Mouse (Mus musculus) fat pad, adult 2 months (tissue): Measurements from ENCODE around the gene Tc2n.
"Not testable (repeated sequence)": the region's sequence is repeated elsewhere in the genome, so short reads cannot be mapped to it uniquely, and the experiment has no call there.

ENCODE experiments used
- DNase-seq: peaks from one replicate; pipeline ENCODE4 v3.0.0-alpha.2; 2011; ENCODE audit warnings: low read depth, low spot score; ENCODE audit errors: extremely low read depth

Tc2n gene

DNA sequence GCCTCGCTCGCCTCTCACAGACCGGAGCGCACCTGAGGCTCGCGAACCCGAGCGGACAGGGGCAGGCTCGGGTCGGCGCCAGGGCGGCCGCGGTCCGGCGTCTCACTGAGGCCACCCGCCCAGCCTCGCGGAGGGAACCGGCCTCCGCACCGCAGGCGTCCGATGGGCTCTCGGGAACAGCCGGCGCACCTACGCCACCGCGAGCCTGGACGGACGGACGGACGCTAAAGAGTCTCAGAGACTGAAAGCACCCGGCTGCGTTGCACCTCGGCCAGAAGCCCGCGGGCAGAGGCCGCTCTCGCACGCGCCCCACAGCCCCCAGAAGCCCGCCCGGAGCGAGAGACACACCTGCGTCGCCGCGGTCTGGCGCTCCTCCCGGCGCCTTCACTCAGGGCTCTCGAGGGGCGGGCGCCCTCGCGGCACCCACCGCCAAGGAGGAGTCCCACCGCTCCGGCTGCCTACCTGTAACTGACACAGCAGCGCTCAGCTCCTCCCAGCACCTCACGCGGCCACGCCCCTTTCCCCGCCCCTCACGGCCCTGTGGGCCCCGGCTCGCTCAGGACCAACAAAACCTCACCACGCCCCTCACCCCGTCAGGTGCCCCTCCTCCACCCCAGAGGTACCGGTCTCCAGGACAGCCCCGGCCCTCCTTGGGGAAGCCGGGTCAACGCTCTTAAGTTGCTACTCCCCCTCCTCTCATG, at the start of gene Tc2n:
Gene Tc2n (minus strand): TSS at position 470 of the 701 bp plus-strand sequence.
- no peak for DNase-seq

DNA sequence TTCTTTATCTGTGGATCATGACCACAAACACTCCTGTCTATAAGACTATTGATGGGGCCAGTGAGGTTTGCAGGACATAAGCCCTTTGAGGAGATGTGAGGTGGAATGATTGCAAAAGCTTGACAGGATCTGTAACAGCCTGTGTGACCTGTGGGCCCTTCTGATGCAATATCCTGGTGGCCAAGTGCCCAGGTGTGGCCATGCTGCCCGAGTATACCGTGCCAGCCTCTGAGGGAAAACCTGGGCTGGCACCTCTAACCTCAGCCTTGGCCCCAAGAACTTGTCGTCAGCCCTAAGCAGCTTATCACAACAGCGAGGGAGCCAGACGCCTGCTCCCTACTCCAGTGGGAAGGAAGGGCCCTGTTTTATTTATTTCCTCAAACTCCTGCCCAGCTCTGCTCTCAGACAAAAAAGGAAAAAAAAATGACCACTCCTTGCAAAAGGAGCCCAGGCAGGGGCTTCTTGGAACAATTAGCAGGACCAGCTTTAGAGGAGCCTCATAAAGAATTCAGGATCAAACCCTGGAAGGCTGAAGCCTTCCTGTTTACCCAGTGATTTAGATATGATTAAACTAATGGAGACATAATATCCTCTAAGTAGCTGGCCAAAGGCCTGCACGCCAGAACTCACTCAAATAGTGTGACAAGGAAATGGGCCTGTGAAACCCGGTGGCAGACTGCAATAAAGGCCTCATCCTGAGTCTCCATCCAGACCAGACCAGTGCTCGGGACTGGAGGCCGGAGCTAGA, 49.2 kb upstream of the Tc2n start:
- peak; percentile 88 for DNase-seq

DNA sequence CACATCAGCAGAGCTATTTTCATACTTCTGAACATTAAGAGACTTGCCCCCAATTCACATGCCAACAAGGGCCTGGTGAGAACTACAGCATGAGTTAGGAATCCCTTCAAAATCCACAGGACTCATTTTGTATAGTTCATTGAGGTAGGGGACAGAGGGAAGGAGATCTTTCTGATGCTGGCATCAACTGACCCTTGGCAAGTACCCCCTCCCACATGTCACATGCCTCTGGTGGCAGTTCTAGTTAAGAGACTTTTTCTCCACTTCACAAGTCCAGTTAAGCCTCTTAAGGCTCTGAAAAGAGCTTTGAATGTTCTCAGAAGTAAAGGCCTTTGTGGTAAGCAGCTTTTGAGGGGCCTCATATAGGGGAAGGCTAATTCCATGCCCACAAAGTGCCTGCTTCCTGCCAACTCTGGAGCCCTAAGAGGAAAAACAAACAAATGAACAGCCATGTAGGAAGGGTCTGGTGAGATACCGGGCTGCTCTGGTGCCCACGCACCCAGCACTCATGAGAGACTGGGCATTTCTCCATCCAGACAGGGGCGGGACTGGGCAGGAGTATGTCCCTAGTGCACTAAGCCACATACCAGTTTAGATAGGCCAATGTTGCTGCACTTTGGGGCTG, 48.0 kb upstream of the Tc2n start:
- DNase-seq = no peak

DNA sequence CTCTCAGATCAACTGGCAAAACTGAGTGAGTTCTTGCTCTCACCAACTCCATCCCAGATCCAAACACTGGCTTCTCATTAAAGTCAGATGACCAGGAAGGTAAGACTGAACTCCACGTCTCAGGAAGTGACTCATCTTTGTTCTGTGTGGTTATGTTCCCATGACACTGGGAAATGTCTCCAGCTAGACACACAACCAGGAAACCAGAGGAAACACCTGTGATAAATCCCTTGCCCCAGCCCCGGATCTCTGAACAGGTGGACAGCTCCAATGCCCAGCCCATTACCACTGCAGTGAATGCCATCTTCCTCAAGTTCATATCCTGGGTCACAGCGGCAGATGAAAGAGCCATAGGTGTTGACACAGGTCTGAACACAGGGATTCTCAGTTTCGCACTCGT, 46.5 kb upstream of the Tc2n start:
- DNase-seq = no peak

DNA sequence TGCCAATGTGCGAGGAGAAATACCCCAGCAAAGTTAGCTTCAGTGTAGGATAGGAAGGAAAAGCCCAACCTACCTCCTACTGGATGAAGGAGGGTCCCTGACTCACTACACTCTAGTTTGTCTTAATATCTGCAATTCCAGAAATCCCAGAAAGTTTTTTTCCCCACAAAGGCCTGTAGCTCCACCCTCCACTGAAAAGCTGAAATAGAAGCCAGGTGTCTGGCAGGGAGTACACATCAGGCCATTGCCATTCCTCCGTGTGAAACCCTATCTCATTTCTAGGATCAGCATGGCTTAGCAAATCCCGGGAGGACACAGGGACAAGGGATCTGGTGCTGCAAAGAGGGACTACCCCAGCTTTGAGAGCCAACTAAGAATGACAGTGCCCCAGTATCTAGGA, 44.7 kb upstream of the Tc2n start:
- DNase-seq = no peak

DNA sequence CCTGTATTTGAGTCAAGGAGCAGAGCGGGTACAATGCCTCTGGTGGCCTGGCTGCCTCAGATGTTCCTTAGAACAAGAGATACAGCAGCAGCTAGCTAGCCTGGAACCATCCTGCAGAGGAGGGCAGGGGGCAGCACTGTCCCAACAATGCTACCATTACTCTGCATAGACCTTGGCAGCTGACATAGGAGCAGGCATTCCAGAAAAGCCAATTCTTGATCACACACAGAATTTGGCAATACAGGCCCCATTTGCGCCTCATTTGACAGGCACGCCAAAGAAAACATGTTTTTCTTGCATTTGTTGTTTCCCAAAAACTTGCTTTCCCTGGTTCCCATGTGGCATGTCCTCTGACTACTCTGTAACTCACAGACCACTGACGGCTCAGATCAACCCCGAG, 43.7 kb upstream of the Tc2n start:
- no peak for DNase-seq

DNA sequence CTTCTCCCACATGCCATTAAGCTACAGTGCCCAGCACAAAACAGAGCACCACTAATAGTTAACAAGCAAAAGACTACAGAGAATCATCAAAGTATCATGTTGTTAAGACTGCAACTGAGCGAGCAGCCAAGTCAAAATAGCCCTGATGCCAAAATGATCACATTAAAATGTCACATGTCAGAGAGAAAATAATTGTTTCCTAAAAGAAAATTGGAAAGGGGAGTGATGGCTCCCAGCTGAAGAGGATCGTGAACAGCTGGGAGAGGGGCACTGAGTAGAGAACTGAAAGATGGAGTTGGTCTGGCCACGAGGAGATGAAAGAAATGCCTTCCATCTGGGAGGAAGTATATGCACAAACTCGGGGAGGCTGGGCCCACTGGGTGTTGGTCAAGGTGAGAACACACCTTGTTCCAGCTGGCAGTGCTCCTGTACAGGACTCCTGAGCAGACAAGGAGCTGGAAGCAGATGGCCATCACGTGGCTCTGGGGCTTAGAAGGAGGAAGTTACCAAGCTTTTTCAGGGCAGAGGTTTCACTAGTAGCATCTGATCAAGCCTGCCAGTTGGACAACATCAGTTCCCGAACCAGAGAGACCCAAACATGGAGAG, 41.2 kb upstream of the Tc2n start:
- DNase-seq = no peak

DNA sequence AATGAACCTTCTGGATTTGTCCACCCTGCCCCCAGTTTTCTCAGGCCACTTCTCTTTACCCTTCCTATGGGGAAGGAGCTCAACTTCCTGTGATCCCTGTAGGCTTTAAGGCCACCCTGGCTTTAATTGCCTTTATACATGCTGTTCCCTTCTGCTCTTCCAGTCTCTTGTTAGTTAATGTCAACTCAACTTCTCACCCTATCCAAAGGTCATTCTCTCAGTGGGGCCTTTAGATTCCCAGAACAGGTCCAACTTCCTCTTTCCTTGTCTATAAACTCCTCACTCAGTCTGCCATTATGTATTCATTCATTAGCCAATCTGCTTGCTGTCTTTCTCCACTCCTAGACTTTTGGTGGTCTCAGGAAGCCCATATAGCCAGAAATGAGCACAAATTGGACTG, 40.4 kb upstream of the Tc2n start:
- no peak for DNase-seq

DNA sequence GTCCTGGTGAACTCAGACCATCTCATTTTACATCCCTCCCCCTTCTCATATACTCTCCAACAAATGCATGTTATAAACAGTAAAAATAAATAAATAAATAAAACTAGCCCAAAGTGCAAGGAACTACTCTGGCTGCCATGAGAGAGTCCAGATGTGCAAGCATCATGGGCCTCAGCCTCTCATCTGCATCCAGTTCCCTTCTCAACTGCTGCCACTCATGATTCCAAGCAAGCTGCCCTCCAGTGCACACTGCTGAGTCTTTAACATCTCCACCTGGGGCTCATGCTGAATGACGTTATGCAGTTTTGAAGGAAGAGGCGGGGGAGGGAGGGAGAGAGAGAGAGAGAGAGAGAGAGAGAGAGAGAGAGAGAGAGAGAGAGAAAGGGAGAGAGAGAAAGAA, 24.1 kb upstream of the Tc2n start:
- no peak for DNase-seq

DNA sequence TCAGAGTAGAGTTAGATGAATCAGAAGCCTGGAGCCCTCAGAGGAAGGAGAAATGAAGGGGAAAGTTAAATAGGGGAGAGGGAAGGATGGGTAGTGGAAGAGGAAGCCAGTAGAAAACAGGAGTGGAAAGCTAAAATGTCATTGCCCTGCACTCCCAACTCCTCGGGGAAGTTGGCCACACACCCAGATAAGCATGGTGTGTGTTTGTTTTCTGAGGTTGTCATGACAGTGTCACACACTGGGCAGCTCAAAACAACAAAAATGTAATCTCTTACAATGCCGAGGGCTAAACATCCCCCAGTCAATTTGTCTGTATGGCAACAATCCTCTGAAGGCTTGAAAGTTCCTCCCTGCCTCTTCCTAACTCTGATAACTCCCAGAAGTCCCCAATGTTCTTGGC, 22.2 kb upstream of the Tc2n start:
- no peak for DNase-seq

DNA sequence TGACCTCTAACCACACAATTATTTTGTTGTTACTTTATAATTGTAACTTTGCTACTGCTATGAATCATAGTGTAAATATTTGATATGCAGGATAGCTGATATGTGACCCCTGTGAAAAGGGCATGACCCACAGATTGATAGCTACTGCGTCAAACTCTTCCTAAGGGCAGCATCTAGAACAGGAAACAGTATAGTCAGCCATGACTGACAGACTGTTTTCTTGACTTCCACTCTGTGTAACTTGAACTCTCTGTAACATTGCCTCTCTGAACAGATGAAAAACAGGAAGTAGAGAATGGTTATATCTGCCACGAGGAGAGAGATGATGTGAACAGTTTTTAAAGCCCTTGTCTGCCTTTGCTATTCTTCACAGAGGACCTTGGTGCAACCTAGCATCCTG, 21.7 kb upstream of the Tc2n start:
- no peak for DNase-seq

DNA sequence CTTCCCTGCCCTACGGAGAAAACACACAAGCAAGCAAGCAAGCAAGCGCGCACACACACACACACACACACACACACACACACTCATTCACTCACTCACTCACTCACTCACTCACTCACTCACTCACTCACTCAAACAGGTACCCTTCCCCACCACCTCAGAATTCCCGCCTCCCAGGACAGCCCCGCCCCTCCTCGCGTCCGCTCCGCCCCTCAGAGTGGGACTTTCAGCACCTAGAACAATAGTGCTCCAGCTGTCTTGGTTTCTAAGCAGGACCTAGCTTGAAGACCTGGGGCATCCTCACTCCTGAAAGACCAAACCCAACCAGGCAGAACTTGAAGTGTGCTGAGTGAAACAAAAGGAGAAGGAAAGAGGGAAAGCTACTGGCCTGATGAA, 430 bp upstream of the Tc2n start:
- no peak for DNase-seq

DNA sequence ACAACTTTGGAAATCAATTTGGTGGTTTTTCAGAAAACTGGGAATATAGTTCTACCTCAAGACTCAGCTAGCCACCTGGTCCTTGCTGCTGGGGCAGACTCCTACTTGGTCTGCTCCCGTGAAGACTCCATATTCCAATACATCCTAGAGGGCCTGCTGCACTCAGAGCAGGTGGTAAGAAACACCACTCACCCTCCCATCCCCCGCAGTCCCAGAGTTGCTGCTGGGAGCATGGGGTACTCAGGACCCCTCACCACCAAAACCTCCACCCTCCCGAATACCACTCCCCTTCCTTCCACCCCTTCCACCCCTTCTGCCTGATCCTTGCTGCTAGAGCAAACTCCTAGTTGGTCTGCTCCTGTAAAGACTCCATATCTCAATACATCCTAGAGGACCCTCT, 19.1 kb downstream of the Tc2n start:
- no peak for DNase-seq

DNA sequence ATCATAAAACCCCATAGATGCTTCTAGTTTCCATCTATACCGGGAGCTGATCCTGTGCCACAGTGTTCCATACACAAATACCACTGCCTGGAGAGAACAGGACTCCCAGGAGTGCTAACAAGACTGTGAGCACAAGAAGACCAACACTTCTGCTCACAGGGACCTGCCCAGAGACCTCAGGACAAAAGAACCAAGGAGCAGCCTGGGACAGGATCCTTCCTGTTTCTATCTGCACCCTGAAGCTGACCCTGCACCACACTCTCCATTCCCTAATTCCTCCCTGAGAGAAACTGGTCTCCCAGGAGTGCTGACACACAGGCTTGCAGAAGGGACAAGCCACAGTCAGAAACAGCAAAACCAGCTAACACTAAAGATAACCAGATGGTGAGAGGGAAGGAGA, 21.8 kb downstream of the Tc2n start:
- no peak for DNase-seq

DNA sequence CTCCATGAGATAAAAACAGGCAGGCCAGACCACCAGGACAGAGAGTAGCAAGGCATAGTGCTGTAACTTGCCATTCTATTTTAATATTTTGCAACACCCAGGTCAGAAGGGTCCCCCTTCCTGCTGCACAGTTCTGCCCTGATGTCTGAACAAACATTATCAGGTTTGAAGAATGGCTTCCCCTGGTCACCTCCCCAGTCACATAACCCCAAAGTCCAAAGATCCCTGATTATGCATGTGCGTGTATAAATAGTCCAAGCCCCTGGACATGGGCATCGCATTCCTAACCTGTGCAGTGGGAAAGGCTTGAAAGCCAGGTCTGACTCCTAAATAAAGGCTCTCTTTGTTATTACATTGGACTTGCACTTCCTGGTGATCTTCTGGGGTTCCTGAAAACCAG, 37.8 kb downstream of the Tc2n start:
- no peak for DNase-seq

DNA sequence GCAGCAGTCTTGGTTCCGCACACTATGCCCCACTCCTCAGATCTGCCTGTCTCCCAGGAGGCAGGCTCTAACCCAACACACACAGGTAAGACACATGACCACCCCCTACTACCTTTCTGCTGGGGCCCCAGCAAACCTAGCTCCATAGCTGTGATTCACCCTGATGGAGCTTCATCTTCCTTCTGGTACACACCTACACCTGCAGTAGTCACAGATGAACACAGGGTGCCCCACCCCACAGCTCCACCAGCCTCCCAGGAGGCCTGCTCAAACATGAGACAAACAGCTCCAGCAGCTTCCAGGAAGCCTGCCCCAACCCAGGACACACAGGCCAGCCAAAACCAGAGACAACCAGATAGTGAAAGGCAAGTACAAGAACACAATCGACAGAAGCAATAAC, 50.8 kb downstream of the Tc2n start:
- no peak for DNase-seq

DNA sequence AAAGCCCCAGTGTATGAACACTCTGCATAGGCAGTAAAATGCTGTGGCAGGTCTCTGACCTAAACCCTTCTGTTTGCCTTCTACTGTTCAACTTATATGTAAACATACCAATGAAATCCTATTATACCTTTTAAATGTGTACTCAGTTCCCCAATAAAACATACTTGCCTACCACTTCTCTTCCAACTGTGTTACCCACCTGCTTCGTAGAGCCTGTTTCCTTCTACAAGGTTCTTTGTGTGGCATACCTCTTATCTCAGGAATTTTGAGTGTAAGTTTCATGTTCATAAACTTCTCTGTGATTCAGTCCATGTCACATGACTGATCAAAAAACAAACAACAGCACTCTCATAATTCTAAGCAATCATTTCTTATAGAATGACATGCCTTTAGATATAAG, 85.2 kb downstream of the Tc2n start:
- DNase-seq = no peak

DNA sequence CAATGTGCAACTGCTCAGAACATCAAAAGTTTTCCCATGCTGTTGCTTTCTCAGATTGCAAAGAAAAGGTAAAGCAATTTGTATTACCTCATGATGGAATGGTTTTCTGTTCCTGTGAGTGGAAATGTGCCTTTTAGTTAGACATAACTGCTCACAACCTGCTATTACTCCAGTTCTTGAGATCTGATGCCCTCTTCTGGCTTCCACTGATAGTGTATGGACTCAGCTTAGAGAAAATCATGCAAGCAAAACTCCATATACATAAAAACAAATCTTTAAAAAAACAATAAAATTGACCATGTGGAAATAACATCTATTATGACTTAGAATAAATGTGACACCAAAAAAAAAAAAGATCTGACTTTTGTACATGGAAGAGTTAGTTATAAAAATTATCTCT, 111.7 kb downstream of the Tc2n start:
- DNase-seq = not testable (repeated sequence)
